26 mouse cellular contexts compared by ENCODE assay signal in genomic region chr7:99024791-99025190, GRCm38 (mm10).
DNase-seq lines count a peak whose midpoint lies in the region; ATAC-seq and TF ChIP-seq lines count a peak whose summit lies in the region.
"Had no signal": no experiment of that assay in that cellular context is flagged by ENCODE, and none has a peak within 500 bp of the region (broad histone marks: within the 10 kb centered on the region; RNA-seq: fewer than 3 reads in every experiment).

No protein-coding gene starts in this region.

- no peaks in the 10 kb centered on the region for H3K9me3 ChIP-seq in lung, postnatal 0 days (ENCODE audit: low read length)
- H3K9me3 ChIP-seq: embryonic facial prominence, embryonic 10.5 days; embryonic facial prominence, embryonic 15.5 days; heart, embryonic 12.5 days; kidney, embryonic 15.5 days; limb, embryonic 13.5 days; midbrain, embryonic 12.5 days; neural tube, embryonic 12.5 days had no signal

- no peak for TF ChIP-seq POLR2A in bone marrow macrophage, adult 2 months (IDR thresholded peaks at IDR 0.05; ENCODE audit: borderline replicate concordance, low read depth, low read length)

- no peak overlapping the region for H3K27ac ChIP-seq in lung, postnatal 0 days (ENCODE audit: low read length)
- H3K27ac ChIP-seq in bone marrow macrophage, adult 2 months (ENCODE audit: insufficient read depth, low read depth, low read length) = peak overlapping the region; percentile 18; the same call in 1 of the 2 replicates
- H3K27ac ChIP-seq: embryonic facial prominence, embryonic 10.5 days; embryonic facial prominence, embryonic 15.5 days; kidney, embryonic 15.5 days; limb, embryonic 13.5 days; liver, embryonic 14.5 days; midbrain, embryonic 12.5 days; neural tube, embryonic 12.5 days had no signal

- TF ChIP-seq CTCF in lung, postnatal 0 days (IDR thresholded peaks at IDR 0.05) = no peak
- no peak for TF ChIP-seq CTCF in bone marrow macrophage, adult 2 months (IDR thresholded peaks at IDR 0.05; ENCODE audit: low read depth, low read length)

- H3K4me2 ChIP-seq in lung, postnatal 0 days (replicated peaks; ENCODE audit: low read depth, low read length) = no peak overlapping the region
- H3K4me2 ChIP-seq: embryonic facial prominence, embryonic 15.5 days; heart, embryonic 12.5 days; kidney, embryonic 15.5 days; limb, embryonic 13.5 days; midbrain, embryonic 12.5 days; neural tube, embryonic 12.5 days had no signal

- no peak for TF ChIP-seq EP300 in lung, postnatal 0 days (IDR thresholded peaks at IDR 0.05)

- H3K4me3 ChIP-seq in lung, postnatal 0 days (ENCODE audit: low read depth, low read length) = no peak overlapping the region
- H3K4me3 ChIP-seq in bone marrow macrophage, adult 2 months (ENCODE audit: insufficient read depth, low read length) = no peak overlapping the region
- H3K4me3 ChIP-seq: embryonic facial prominence, embryonic 10.5 days; embryonic facial prominence, embryonic 15.5 days; heart, embryonic 12.5 days; kidney, embryonic 15.5 days; limb, embryonic 13.5 days; midbrain, embryonic 12.5 days; myocyte; neural tube, embryonic 12.5 days had no signal

- WGBS in lung, postnatal 0 days = 80% methylated on average over 6 of the region's 6 CpGs

- intact Hi-C loops in heart, postnatal 10 days (cut with DNase I) = no loop called here

- no peaks in the 10 kb centered on the region for H3K36me3 ChIP-seq in lung, postnatal 0 days (ENCODE audit: insufficient read depth, low read length)
- H3K36me3 ChIP-seq: embryonic facial prominence, embryonic 10.5 days; embryonic facial prominence, embryonic 15.5 days; heart, embryonic 12.5 days; kidney, embryonic 15.5 days; limb, embryonic 13.5 days; midbrain, embryonic 12.5 days; neural tube, embryonic 12.5 days had no signal

- no peaks in the 10 kb centered on the region for H3K4me1 ChIP-seq in lung, postnatal 0 days (ENCODE audit: insufficient read depth, low read depth, low read length)
- H3K4me1 ChIP-seq in bone marrow macrophage, adult 2 months (ENCODE audit: control insufficient read depth, insufficient read depth, low read length) = peaks cover 30% of the 10 kb centered on the region
- H3K4me1 ChIP-seq: midbrain, embryonic 12.5 days; neural tube, embryonic 12.5 days had no signal

- ATAC-seq in lung, postnatal 0 days = peak; percentile 39; the same call in 1 of the 2 replicates
- ATAC-seq: activated CD4-positive, CD25-positive, alpha-beta regulatory T cell, adult 4 months; forebrain, embryonic 14.5 days; hindbrain, embryonic 16.5 days had no signal

- no peaks in the 10 kb centered on the region for H3K27me3 ChIP-seq in lung, postnatal 0 days (replicated peaks; ENCODE audit: insufficient read depth, low read length)
- H3K27me3 ChIP-seq: embryonic facial prominence, embryonic 15.5 days; heart, embryonic 12.5 days; kidney, embryonic 15.5 days; limb, embryonic 13.5 days; midbrain, embryonic 12.5 days; neural tube, embryonic 12.5 days had no signal

- DNase-seq in heart, adult 8-10 months (ENCODE audit: low spot score) = peak; percentile 16
- DNase-seq in heart, postnatal 10 days = no peak
- peak; percentile 51 for DNase-seq in lung, postnatal 0 days (ENCODE audit: low spot score)
- DNase-seq in lung, postnatal 4 days = no peak
- DNase-seq in fat pad, adult 2 months (ENCODE audit: extremely low read depth, low read depth, low spot score) = peak; percentile 37
- DNase-seq in spleen, postnatal 4 days (ENCODE audit: low spot score in 2 of 2) = no peak
- DNase-seq in cerebellum, postnatal 10 days = no peak
- DNase-seq: adrenal gland, postnatal 14 days; B cell, adult 2 months; gastrocnemius, postnatal 36 days; kidney, adult 18-20 months; kidney, postnatal 25 days; right cerebral cortex, adult 18-20 months had no signal

- no peak overlapping the region for H3K9ac ChIP-seq in lung, postnatal 0 days (replicated peaks; ENCODE audit: low read depth)
- H3K9ac ChIP-seq: embryonic facial prominence, embryonic 15.5 days; heart, embryonic 12.5 days; kidney, embryonic 15.5 days; limb, embryonic 13.5 days; liver, embryonic 14.5 days; midbrain, embryonic 12.5 days; neural tube, embryonic 12.5 days had no signal

Comparison
In these comparisons a context has a peak if more than half of its experiments do, and no peak if none do; other contexts are left out.
1. DNase-seq: peak in heart, adult 8-10 months (single experiment), lung, postnatal 0 days (single experiment) and fat pad, adult 2 months (single experiment); none in heart, postnatal 10 days (0 of 2), lung, postnatal 4 days (0 of 2), spleen, postnatal 4 days (0 of 2) and cerebellum, postnatal 10 days (0 of 2).